Mouse (Mus musculus): ENCODE measurements around the gene Milr1. TPM values are rescaled to one million over a fixed set of nuclear protein-coding genes. Genes with fewer than 3 reads are reported as not detected.
A peak's percentile ranks its signal among the peaks of the same experiment; 100 is the strongest.
"Not testable (repeated sequence)": the region's sequence is repeated elsewhere in the genome, so short reads cannot be mapped to it uniquely, and the experiment has no call there.

The Milr1 gene
- total RNA-seq (2015) (63.1 and 96.7 TPM in 2 replicates), total RNA-seq (2017) (82.0 and 96.2 TPM in 2 replicates)

DNA sequence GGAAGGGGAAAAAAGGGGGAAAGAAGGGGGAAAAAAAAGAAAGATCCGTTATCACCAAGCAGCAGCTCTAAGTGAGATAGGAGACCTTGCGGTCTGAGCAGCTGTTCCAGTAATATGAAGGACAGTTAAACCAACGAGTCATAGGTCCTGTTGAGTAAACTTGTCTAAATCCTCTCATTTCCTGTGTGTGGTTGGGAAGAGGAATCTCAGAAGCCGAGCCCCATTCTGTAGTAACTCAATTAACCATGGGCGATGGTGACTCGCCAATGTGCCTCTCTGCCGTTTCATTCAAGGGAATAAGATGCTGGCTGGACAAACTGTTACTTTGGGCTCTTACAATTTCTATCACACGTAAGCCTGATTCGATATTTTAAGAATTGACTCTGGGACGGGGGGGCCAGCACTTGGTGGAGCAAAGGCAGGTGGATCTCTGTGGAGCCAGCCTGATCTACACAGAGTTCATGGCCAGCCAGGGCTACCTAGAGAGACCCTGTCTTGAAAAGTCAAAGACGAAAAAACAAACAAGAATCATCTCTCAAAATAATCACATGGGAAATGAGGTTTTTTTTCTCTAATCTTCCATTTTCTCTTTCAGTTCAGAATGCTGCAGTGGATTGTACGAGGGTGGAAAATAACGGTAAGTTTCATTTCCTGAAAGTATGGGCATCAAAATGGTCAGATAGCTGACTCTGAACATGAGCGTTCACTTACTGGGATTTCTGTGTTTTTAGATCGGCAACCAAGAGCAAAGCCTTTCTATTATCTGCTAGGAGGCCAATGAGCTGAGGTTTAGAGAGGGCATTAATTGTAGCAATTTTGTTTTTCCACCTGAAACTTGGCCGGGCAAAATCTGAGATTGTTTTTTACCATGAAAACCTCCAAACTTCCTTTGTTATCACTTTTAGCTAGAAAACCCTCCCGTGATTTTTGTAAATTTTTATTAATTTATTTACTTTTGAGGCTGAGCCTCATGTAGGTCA is at the start of gene Milr1:
TSS of gene Milr1 (plus strand) at position 188 of the 980 bp plus-strand sequence.
- ATAC-seq (replicated peaks; ENCODE audit: poor library complexity) = peak; percentile 75

DNA sequence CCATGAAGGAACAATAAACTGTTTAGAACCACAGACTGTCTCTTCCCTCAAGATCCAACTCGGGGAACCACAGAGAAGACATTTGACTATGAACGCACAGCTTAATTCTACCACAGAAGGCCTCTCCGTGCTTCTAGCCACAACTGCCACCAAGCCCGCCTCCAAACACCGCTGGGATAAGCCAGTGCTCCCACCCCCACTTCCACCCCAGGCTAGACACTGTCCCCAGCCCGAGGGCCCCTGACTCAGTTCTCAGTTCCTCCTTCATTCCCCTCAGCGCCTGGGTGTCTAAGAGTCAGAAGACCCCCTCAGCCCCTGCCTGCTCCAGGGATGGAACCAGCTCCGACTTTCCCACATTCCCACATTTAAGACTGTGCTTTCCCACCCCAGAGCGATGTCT is 49.4 kb upstream of the Milr1 start:
- peak; percentile 33; the same call in 1 of the 2 replicates for ATAC-seq (replicated peaks; ENCODE audit: poor library complexity)

DNA sequence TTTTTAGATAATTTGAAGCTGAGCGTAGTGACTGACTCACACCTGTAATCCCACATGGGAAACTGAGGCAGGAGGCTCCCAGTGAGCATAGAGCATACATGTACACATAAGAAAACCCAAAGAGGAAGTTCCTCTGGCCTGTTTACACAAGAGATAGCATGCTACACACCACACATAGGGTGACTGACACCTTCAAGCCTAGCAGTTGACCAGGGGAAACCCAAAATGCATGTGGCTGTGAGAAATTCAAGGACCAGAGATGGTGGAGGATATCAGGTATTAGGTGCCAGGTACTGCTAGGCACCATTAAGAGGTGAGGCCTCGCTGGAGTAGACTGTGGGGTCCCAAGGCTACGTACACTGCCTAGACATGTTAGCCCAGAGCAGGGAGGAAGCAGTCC is 48.4 kb upstream of the Milr1 start:
- ATAC-seq (replicated peaks; ENCODE audit: poor library complexity) = peak; percentile 38

DNA sequence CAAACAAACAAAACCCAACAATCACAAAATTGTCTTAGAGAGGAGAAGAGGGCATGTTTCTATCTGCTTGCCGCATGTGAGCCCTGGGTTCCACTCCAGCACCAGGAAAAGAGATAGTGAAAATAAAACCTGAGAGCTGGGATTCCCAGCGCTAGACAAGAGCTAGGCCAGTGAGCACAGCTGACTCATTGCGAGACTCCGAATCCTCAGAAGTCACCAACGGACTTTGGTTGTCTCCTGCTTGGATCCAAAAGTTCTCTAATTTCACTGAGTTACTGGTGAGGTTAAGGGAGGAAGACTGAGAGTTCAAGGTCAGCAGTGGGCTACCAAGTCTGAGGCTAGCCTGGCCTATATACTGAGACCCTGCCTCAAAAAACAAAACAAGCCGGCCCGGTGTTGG is 47.1 kb upstream of the Milr1 start:
- ATAC-seq (replicated peaks; ENCODE audit: poor library complexity) = no peak

DNA sequence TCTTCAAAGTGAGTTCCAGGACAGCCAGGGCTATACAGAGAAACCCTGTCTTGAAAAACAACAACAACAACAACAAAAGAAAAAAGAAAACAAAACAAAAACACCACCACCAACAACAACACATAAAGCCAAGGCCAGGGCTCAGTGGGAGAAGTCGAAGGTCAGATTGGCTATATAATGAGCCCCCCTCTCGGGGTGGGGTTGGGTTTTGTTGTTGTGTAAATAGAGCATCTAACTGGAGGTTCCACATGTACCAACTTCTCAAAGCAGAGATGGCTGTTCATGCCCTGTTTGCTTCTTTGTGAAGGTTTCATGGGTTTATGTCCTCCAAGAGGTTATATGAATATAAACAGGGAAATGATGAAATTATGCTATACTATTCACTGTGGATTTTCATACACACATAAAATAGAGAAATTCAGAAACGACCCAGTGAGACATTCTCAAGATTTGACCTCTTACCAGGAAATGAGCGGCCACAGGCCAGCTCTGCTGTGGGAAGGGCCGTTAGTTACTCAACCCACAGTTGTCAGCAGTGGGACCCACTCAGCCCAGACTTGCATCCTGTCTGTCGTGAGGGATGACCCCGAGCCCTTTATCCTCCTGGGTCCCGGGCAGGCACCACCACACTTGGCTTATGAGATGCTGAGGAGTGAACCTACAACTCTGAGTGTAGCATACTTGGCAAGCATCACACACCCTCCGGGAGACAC is 46.5 kb upstream of the Milr1 start:
- peak; percentile 56 for ATAC-seq (replicated peaks; ENCODE audit: poor library complexity)

DNA sequence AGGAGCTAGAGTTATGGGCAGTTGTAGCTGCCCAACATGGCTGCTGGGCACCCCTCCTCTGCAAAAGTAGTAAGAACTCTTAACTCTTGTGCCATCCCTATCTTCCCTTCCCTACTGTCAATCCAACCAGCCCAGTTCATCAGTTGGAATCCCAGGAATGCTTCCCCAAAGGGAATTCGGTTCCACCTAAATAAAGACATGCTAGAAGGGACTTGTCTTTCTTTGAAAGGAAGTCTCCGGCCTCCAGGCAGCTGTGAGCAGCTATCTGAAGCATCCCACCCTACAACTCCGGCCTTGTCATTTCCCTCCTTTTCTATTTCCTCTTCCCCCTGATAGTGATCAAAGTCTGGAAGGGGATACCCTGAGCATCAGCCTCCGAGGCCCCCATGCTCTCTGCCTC is 44.8 kb upstream of the Milr1 start:
- no peak for ATAC-seq (replicated peaks; ENCODE audit: poor library complexity)

DNA sequence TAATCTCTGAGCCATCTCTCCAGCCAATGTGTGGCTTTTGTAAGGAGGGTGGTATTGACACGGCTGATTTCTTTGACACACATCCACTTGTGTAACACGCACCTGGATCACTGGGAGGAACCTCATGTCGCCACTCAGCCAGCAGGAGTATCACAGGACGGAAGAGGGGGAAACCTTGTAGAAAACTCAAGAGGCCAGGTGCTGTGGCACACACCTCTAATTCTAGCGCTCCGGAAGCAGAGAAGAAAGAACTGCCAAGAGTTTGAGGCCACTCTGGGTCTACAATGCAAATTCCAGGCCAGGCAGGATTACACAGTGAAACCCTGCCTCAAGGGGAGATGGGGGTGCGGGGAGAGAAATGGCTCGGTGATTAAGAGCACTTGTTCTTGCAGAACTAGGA is 43.9 kb upstream of the Milr1 start:
- no peak for ATAC-seq (replicated peaks; ENCODE audit: poor library complexity)

DNA sequence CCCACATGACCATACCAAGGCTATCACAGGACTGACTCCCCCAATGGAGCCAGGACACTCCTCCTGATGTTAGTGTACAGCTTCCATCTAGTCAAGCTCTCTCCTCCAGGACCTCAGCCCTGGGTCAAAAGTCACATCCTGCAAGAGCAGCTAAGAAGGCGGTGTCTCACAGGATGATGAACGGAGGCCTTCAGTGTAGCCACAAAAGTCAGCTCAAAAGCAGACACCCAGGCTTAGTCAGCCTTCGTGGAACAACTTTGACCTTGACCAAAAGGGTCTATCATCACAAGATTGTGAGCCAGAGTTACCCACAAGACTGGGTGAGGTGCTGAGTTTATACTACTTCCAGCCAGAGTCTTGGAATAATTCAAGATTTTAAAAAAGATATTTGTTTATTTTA is 43.2 kb upstream of the Milr1 start:
- ATAC-seq (replicated peaks; ENCODE audit: poor library complexity) = no peak

DNA sequence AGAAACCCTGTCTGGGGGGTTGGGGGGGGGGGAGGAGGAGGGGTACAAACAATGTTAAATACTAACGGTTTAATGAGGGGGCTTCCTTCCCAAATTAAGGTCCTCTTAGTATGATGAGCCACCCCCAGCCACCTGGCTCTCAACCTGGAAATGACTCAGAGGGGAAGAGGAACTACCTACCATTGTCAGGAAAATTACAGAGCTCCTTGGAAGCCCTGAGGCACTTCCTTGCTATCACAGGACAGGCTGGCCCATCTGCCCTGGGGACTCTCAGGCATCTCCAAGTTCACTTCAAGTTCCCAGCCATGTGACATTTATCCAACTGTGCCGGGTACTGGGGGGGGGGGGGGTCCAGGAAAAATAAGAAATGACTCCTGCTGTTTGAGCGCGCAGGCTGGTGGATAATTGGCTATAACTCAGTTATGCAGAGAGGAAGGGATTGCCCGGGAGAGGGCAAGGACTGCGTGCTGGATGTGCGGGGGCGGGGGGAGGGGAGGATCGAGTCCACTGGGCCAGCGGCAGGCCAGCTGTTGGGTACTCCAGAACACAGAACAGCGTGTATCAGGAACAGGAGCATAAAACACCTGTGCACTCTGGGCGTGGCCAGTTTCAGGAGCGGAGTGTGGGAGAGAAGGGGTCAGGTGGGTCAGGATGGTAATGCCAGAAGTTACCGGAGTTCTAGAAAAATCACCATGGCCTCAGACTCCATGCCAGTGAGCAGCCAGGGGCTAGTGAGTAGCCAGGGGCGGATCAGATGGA is 41.6 kb upstream of the Milr1 start:
- ATAC-seq (replicated peaks; ENCODE audit: poor library complexity) = no peak

DNA sequence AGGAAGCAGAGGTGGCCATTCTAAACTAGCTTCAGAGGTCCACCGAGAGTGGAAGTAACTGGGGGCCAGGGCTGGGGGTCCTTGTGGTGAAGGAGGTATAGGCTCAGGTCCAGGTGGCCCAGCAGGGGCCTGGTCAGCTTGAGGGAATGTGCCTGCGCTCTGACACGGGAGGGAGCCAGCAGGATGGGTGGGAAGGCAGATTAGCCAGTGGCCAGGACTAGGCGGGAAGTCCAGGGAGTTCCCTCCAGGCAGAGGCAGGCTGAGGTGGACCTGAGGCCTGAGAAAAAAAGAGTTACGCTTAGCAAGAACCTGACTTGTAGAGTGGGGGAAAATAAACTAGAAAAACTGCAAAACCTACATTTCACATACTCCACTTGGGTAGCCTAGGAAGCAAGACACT is 40.2 kb upstream of the Milr1 start:
- no peak for ATAC-seq (replicated peaks; ENCODE audit: poor library complexity)

DNA sequence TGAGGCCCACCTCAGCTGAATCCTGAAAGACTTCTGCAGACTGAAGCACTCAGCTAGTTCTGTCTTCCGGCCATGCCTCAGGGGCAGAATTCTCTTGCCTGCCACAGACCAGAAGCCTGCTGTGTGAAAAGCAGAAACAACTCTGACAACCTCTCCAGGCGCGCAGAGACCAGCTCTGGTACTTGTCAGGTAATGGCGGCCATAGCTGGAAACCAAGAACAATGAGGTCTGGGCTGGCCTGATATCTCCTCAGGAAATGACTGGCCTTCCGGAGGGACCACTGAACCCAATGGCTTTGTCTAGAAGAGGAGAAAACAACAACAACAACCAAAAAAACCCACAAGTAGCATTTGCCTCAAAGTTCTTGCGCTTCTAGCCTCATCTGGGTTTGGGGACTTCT is 36.0 kb upstream of the Milr1 start:
- peak; percentile 40 for ATAC-seq (replicated peaks; ENCODE audit: poor library complexity)

DNA sequence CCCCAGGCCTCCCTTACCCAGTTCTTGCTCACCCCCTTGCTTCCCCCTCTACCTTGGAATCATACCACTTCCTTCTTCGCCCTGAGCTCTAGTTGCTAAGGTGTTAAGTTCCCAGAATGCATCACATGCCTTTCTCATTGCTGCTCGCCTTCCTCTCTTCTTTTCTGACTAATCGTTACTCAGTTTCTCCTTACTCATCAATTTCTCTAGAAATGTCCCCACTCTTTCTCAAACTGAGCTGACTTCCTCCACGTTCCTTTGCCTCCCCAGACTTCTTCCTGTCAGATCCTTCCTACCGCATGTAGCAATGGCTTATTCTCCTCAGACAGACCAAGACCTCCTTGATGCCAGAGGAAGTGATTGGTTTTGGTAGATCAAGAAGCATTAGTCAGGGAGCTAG is 34.5 kb upstream of the Milr1 start:
- peak; percentile 61 for ATAC-seq (replicated peaks; ENCODE audit: poor library complexity)

DNA sequence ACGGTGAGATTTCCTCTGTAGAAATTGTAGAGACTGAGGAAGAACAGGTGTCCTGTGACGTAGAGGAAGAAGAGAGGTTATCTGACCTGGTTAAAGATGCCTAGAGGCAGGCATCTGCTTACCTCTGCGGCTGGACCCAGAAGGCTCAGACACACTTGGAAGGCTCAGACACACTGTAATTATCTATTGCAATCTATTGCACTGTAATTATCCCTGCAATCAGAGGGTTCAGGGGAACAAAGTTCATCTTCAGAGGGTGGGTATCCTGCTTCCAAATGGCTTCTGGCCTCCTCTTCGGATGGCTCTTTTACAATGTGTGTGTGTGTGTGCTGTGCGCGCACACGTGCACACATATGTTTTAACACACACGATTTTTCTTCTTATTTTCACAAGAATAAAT is 30.6 kb upstream of the Milr1 start:
- ATAC-seq (replicated peaks; ENCODE audit: poor library complexity) = no peak

DNA sequence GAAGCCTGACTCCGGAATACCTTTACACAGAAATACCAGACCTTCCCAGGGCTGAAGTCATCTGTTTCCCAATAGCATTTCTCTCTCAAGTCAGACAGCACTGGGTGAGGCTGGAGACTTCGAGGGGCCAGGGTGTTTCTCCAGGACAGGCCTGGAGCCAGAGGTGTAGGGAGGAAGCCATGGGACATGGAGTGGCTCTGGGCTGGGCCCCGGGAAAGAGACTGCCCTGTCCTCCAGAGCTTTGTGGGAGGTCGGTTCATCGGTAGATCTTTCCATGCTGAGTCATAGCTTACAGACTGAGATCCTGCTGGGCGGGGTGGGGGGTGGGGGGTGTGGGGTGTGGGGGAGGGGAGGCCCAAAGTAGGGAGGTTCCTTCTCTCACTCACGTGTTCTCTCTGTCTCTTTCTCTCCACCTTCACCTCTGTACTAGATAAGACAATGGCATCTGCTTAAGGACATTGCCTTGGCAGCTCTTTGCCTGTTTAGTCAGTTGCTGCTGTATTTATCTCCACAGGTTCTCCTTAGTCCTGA is 28.1 kb upstream of the Milr1 start:
- peak; percentile 77 for ATAC-seq (replicated peaks; ENCODE audit: poor library complexity)

DNA sequence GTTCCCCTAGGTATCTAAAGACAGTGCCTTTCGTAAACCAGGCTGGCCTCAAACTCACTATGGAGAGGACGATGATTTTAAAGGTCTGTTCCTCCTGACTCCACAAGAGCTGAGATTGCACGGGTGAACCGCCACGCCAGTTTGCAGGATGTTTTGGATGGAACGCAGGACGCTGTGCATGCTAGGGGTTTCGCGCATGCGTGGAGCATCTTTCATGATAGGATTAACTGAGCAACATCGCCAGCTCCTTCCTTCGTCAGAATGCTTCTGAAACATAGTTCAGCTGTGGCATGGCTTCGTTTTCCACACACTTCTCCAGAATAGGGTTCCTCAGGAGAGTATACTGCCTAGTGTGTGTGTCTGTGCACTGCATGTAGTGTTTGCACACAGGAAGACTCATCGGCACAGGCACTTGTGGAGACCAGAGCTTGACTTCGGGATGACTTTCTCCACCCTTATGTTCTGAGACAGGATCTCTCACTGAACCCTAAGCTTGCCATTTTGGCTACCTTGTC is 27.4 kb upstream of the Milr1 start:
- no peak for ATAC-seq (replicated peaks; ENCODE audit: poor library complexity)

DNA sequence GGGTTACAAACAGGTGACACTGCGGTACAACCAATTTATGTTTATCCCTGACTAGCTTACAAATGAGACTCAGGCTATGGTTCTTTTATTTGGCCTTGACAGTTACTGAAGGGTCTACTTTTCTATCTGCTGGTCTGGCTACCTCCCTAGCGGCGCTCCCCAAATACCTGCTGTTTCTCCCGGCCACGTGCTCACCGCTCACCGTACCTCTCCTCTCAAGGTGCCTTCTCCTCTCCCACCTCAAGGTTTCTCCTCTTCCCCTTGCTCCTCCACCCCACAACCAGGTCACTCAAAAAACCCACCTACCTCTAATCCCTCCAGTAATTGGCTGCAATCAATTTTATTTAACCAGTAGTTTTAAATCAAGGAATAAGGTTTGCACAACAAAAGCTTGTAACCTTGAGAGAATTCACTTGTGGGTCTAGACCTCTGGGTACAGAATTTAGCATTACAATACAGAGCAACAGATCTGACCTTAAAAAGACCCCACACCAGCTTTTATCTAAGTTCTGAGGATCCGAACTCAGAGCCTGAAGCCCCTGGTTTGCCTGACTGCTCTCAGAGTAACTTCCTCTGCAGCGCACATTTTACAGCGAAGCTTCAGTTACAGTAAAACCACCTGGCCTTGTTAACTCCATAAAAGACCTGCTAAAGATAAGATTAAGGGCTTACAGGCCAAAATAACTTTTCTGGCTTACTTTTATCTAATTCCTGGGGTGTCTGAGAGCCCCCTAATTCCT is 26.7 kb upstream of the Milr1 start:
- ATAC-seq (replicated peaks; ENCODE audit: poor library complexity) = no peak

DNA sequence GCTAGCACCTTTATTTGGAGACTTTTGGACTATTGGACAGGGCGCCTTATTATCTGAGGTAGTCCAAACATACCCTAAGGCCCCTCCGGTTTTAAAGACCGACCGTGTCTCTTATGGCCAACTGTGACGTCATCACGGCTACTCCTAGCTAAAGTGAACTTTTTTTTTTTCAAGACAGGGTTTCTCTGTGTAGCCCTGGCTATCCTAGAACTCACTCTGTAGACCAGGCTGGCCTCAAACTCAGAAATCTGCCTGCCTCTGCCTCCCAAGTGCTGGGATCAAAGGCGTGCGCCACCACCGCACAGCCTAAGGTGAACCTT is 26.1 kb upstream of the Milr1 start:
- not testable (repeated sequence) for ATAC-seq (replicated peaks; ENCODE audit: poor library complexity)

DNA sequence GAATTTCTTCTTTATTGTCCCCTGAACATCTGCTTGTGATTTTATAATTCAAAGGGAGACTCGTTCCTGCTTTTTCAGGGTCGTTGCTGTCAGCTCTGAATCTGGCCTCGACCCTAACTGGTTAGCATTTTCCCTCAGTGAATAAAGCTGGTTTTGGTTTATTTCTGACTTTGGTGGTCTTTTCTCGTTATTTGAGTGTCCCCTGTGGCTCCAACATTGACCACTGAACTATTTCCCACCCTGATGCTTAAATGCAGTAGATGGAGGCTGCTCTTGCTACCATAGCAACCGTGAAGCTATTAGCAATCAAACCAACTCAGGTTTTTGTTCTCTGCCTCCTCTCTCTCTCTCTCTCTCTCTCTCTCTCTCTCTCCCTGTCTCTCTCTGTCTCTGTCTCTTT is 23.1 kb upstream of the Milr1 start:
- no peak for ATAC-seq (replicated peaks; ENCODE audit: poor library complexity)

DNA sequence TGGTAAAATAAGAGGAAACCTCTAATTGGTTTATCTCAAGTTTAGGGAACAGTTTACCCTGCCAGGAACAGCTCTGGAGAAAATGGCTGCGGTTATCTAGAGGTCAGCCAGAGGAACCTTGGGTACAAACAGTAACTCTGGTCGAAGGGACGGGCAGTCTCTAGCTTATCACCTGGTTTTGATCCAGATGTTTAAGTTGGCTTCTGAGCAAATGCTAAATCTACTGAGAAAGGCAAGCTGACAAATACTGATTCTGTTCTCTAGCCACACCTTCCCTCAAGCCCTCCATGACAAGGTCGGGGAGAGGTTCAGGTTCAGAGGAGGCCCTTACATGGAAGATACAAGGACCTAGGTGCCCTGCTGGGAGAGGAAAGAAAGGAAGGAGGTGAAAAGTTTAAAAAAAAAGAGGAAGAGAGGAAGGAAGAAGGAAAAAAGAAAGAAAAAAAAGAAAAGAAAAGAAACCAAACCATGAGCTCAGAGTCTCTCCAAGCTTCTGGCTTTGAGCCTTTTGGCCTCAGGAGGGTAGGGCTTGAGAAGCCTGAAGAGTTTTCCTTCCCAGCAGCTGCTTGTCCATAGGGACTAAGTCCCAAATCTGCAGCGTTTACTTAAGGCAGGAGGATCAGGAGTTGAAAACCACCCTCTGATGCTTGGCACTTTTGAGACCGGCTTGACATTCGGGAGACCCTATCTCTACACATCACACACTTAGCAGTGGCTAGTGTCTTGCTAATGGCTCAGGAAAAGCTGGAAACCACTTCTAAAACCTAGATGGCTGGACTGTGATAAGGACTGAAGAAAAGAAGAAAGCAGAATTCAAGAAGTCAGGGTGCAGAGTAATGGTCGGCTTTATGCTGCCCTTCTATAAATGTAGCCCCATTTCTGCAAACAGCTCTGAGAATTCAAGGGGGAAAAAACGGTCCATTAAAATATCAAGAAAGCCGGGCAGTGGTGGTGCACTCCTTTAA is 22.3 kb upstream of the Milr1 start:
- peak; percentile 85 for ATAC-seq (replicated peaks; ENCODE audit: poor library complexity)
